Comparison of ENCODE assay signal across 25 mouse cellular contexts in genomic region chrX:164441306-164441705, GRCm38 (mm10). TPM values are rescaled to one million over a fixed set of nuclear protein-coding genes. Genes with fewer than 3 reads are reported as not detected.
DNase-seq lines count a peak whose midpoint lies in the region; ATAC-seq lines count a peak whose summit lies in the region.
"Had no signal": no experiment of that assay in that cellular context is flagged by ENCODE, and none has a peak within 500 bp of the region (broad histone marks: within the 10 kb centered on the region; RNA-seq: fewer than 3 reads in every experiment).

No protein-coding gene starts in this region.

- H3K4me2 ChIP-seq in heart, embryonic 16.5 days (ENCODE audit: low read depth, low read length) = peak overlapping the region; percentile 56; the same call in 1 of the 2 replicates
- H3K4me2 ChIP-seq: forebrain, embryonic 15.5 days; hindbrain, embryonic 13.5 days; limb, embryonic 15.5 days; midbrain, embryonic 15.5 days; neural tube, embryonic 12.5 days had no signal

- H3K27me3 ChIP-seq in heart, embryonic 16.5 days (ENCODE audit: control insufficient read depth, insufficient read depth, low read length) = no peaks in the 10 kb centered on the region
- H3K27me3 ChIP-seq: forebrain, embryonic 15.5 days; midbrain, embryonic 15.5 days; neural tube, embryonic 12.5 days had no signal

- 56% methylated on average over 3 of the region's 3 CpGs for WGBS in heart, embryonic 16.5 days

- DNase-seq in adrenal gland, adult (ENCODE audit: inconsistent age in 2 of 2, low spot score in 1 of 2) = peak; percentile 48 to 75
- no peak for DNase-seq in adrenal gland, postnatal 4 days (ENCODE audit: low spot score in 2 of 2)
- no peak for DNase-seq in heart, adult 9 months (ENCODE audit: low spot score in 2 of 2)
- peak; percentile 51 for DNase-seq in ovary, adult 18-20 months (ENCODE audit: low spot score)
- no peak for DNase-seq in ovary, postnatal 14 days (ENCODE audit: low spot score)
- DNase-seq in retina, postnatal 7 days (ENCODE audit: low read depth, low spot score) = peak; percentile 11
- no peak for DNase-seq in cerebellum, adult 11 months
- DNase-seq: cerebellum, adult 9-10 months; gastrocnemius, postnatal 10 days; kidney, postnatal 10 days; right cerebral cortex, postnatal 25 days; thymus, postnatal 14 days had no signal

- no peak for ATAC-seq in heart, embryonic 16.5 days (replicated peaks; ENCODE audit: extremely low read depth, insufficient read depth, low FRiP score)
- ATAC-seq: activated CD4-positive, CD25-positive, alpha-beta regulatory T cell, adult 4 months; forebrain, embryonic 15.5 days; midbrain, embryonic 15.5 days had no signal

- no peak overlapping the region for H3K9ac ChIP-seq in heart, embryonic 16.5 days (ENCODE audit: low read length)
- H3K9ac ChIP-seq: forebrain, embryonic 15.5 days; hindbrain, embryonic 13.5 days; limb, embryonic 15.5 days; liver, embryonic 14.5 days; midbrain, embryonic 15.5 days; neural tube, embryonic 12.5 days had no signal

- H3K4me1 ChIP-seq in heart, embryonic 16.5 days (ENCODE audit: control insufficient read depth, insufficient read depth, low read length) = peaks cover 8% of the 10 kb centered on the region; the same call in 1 of the 2 replicates
- H3K4me1 ChIP-seq: embryonic facial prominence, embryonic 10.5 days; forebrain, embryonic 15.5 days; hindbrain, embryonic 13.5 days; limb, embryonic 15.5 days; midbrain, embryonic 15.5 days; neural tube, embryonic 12.5 days had no signal

- peak overlapping the region; percentile 93 for H3K27ac ChIP-seq in heart, embryonic 16.5 days (ENCODE audit: low read length)
- H3K27ac ChIP-seq: embryonic facial prominence, embryonic 10.5 days; forebrain, embryonic 15.5 days; hindbrain, embryonic 13.5 days; left cerebral cortex, adult 2 months; limb, embryonic 15.5 days; liver, embryonic 14.5 days; midbrain, embryonic 15.5 days; neural tube, embryonic 12.5 days had no signal

- 0 out of 2 replicates have a peak, but pooled peaks cover 4% of the 10 kb centered on the region for H3K36me3 ChIP-seq in heart, embryonic 16.5 days (ENCODE audit: control insufficient read depth, insufficient read depth)
- H3K36me3 ChIP-seq: embryonic facial prominence, embryonic 10.5 days; forebrain, embryonic 15.5 days; hindbrain, embryonic 13.5 days; limb, embryonic 15.5 days; midbrain, embryonic 15.5 days; neural tube, embryonic 12.5 days had no signal

- H3K4me3 ChIP-seq in heart, embryonic 16.5 days (ENCODE audit: low read length) = no peak overlapping the region
- H3K4me3 ChIP-seq: embryonic facial prominence, embryonic 10.5 days; forebrain, embryonic 15.5 days; hindbrain, embryonic 13.5 days; left cerebral cortex, adult 2 months; limb, embryonic 15.5 days; midbrain, embryonic 15.5 days; neural tube, embryonic 12.5 days had no signal

- peaks cover under 1% of the 10 kb centered on the region; the same call in 1 of the 2 replicates for H3K9me3 ChIP-seq in heart, embryonic 16.5 days (replicated peaks; ENCODE audit: control insufficient read depth, low read length)
- H3K9me3 ChIP-seq: embryonic facial prominence, embryonic 10.5 days; forebrain, embryonic 15.5 days; hindbrain, embryonic 13.5 days; limb, embryonic 15.5 days; midbrain, embryonic 15.5 days; neural tube, embryonic 12.5 days had no signal

RNA-seq across cellular contexts. Expression of gene Asb11, which starts 4.5 kb away (rescaled TPM):
- under 1 TPM in 1 of 2 experiments, not detected in 1; 0.62 TPM for total RNA-seq in adrenal gland, postnatal 4 days (2021)
- polyA plus RNA-seq in heart, embryonic 16.5 days (2015; fragmentation: Nextera tagmentation; extraction: Ambion mirVana) = 79.9 and 83.9 TPM in 2 replicates
- polyA plus RNA-seq: activated CD4-positive, CD25-positive, alpha-beta regulatory T cell, adult 4 months; brain, embryonic 14.5 days; embryonic facial prominence, embryonic 10.5 days; hindbrain, embryonic 13.5 days; limb, embryonic 15.5 days; midbrain, embryonic 15.5 days; neural tube, embryonic 12.5 days; spleen, adult 2 months; stomach, embryonic 14.5 days had no signal

RNA-seq across cellular contexts. Expression of gene Piga, which starts 21.7 kb away (rescaled TPM):
- total RNA-seq in adrenal gland, postnatal 4 days (2021) = 10 to 100 TPM; 12.0 to 14.2 TPM
- 8.2 and 8.6 TPM in 2 replicates for polyA plus RNA-seq in heart, embryonic 16.5 days (2015; fragmentation: Nextera tagmentation; extraction: Ambion mirVana)

Comparison
In these comparisons a context has a peak if more than half of its experiments do, and no peak if none do; other contexts are left out.
1. DNase-seq: peak in adrenal gland, adult (2 of 2), ovary, adult 18-20 months (single experiment) and retina, postnatal 7 days (single experiment); none in adrenal gland, postnatal 4 days (0 of 2), heart, adult 9 months (0 of 2), ovary, postnatal 14 days (single experiment) and cerebellum, adult 11 months (single experiment).